Mouse (Mus musculus): ENCODE results near the gene Map2k4. TPM values are rescaled to one million over a fixed set of nuclear protein-coding genes. Genes with fewer than 3 reads are reported as not detected.

The Map2k4 gene
- 14.0 TPM for polyA plus RNA-seq (2014; fragmentation: Illumina TruSeq; extraction: RNeasy Lipid Tissue Mini Kit (QIAGEN cat#74804); ENCODE audit: insufficient read depth, low read depth, low replicate concordance)

GRCm38 (mm10) chr11:65788154-65788553 is at the start of gene Map2k4:
Gene Map2k4, minus strand, starts transcription at chr11:65788297.

GRCm38 (mm10) chr11:65806909-65807504 is 18.9 kb upstream of the Map2k4 start, which contains the start of gene Zkscan6:
Gene Zkscan6, plus strand, starts transcription at chr11:65807175.

Other genes with a start within 250 kb of the Map2k4 start
- gene Zkscan6, start 18.9 kb upstream of the Map2k4 start, polyA plus RNA-seq (2014; fragmentation: Illumina TruSeq; extraction: RNeasy Lipid Tissue Mini Kit (QIAGEN cat#74804); ENCODE audit: insufficient read depth, low read depth, low replicate concordance), result 8.0 TPM